Mouse (Mus musculus): ENCODE data around the gene Vmn2r94. TPM values are rescaled to one million over a fixed set of nuclear protein-coding genes. Genes with fewer than 3 reads are reported as not detected.

Gene Vmn2r94
- not detected in 2 replicates for total RNA-seq (2017)

DNA sequence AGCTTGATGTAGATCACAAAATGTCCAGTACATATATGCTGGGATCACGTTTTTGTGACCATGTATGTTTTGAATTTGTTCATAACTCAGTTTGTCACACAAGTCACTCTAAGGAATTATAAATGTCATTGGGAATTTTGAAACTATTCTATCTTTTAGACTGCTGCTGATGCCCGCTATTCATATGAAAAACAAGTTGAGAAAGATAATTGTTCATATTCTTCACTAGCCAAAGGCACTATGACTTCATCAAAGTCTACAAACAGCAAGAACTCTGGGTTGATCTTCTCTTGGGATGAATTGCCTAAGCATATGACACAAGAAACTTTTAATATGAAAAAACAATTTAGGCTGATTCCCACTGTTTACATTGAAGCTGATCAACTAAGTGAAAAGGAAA is at the start of gene Vmn2r94:
TSS of gene Vmn2r94 (minus strand) at position 101 of the 400 bp plus-strand sequence.
- no peak for ATAC-seq (replicated peaks; ENCODE audit: low read depth, poor library complexity, severe bottlenecking)

DNA sequence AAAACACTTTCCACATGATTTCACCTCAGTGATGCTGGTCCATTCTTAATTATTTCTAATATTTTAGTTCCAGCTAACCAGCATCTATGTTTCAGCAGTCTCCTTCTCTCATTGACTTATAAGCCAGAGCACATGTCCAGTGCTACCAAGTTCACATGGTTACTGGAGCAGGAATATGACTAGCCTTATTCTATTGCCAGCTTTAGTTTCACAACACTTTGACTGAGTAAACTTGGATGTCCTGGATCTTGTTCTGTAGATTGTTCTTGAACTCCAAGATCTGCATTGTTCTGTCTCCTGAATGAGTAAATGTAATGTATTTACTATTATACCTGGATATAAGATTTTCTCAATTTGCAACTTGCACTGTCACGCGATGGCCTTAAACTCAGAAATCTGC is 45.5 kb upstream of the Vmn2r94 start:
- ATAC-seq (replicated peaks; ENCODE audit: low read depth, poor library complexity, severe bottlenecking) = no peak

DNA sequence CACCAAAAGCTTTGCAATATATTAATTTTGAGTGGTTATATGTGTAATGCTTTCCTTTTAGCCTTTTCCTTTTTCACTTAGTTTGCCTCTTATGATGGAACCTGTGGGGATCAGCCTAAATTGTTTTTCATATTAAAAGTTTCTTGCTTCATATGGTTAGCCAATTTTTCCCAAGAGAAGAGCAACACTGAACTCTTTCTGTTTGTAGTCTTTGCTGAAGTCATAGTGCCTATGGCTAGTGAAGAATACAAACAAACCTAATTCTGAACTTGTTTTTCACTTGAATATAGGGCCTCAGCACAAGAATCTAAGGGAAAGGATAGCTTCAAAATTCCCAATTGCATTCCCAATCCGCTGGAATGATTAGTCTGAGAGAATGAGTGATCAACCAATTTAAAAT is 20.2 kb upstream of the Vmn2r94 start, which contains the start of gene Vmn2r93:
TSS of gene Vmn2r93 (plus strand) at position 301 of the 400 bp plus-strand sequence.
- no peak for ATAC-seq (replicated peaks; ENCODE audit: low read depth, poor library complexity, severe bottlenecking)

DNA sequence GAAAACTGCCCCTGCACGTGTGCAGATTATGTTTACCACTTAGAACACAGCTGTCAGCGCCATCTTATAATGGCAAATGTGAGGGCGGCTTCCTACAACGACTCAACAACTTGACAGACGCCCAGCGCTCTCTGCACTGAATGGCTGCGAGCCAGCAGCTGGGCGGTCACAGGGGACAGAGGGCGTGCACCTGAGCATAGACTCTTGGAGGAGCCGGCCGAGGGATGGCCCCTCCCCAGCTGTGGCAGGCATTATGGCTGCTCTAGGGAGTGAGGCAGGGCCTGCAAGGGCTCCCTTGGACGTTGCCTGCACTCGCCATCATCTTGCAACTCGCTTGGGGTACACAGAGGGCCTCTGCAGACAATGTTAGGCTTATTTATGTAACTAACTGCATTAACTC is 40.6 kb downstream of the Vmn2r94 start:
- no peak for ATAC-seq (replicated peaks; ENCODE audit: low read depth, poor library complexity, severe bottlenecking)

DNA sequence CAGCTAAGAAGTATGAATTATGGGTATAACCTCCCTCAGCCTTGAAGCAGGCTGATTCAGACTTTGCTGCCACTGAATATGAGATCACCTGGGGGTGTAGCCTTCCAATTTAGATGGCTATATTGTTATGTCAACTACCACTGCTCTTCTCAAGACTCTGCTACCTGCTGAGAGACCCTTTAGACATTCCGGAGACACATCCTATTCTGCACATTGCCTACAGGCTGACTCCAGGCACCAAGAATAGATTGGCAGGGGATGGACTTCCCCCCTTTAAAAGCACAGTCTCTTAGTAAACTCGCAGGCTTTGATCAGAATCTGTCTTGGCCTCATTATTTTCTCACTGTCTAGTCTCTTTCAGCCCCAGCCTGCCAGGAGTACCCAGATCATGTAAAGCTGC is 45.6 kb downstream of the Vmn2r94 start:
- ATAC-seq (replicated peaks; ENCODE audit: low read depth, poor library complexity, severe bottlenecking) = no peak

DNA sequence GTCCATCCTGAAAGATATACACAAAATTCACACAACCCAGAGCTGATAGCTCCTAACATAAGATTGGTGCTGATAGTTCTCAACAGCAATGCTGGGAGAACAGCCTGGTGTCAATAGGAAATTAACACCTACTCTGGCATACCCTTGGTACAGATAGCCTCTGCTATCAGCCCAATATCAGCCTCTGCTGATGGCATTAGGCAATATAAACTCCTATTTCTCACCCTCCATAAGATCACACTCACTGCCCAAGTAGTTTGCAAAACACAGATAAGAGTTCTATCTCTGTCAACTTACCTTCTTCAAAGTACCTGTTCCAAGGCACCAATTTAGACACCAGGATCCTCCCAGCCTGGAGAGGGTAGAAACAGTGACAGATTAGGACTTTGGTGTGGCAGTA is 56.3 kb downstream of the Vmn2r94 start:
- no peak for ATAC-seq (replicated peaks; ENCODE audit: low read depth, poor library complexity, severe bottlenecking)

Other genes starting within 250 kb of the Vmn2r94 start
- not detected in 2 replicates for gene Vmn2r124, start 228.3 kb downstream of the Vmn2r94 start, total RNA-seq (2017)
- not detected in 2 replicates for gene Vmn2r91, start 192.7 kb downstream of the Vmn2r94 start, total RNA-seq (2017)
- gene Vmn2r92, start 125.9 kb downstream of the Vmn2r94 start, total RNA-seq (2017) = not detected in 2 replicates
- not detected in 2 replicates for gene Vmn2r93, start 20.3 kb upstream of the Vmn2r94 start, total RNA-seq (2017)
- gene Vmn2r95, start 146.3 kb upstream of the Vmn2r94 start, total RNA-seq (2017) = not detected in 2 replicates